Mouse (Mus musculus): Measurements from ENCODE around the gene Smcr8.
"Not testable (repeated sequence)": the region's sequence is repeated elsewhere in the genome, so short reads cannot be mapped to it uniquely, and the experiment has no call there.

The Smcr8 gene

GRCm38 (mm10) chr11:60784179-60784922 is 7.0 kb downstream of the Smcr8 start:
- no peak for DNase-seq (ENCODE audit: low read depth, low spot score)

- no peak for DNase-seq (ENCODE audit: low read depth, low spot score)
Measured at GRCm38 (mm10) chr11:60787595-60787994, 10.3 kb downstream of the Smcr8 start.

DNA sequence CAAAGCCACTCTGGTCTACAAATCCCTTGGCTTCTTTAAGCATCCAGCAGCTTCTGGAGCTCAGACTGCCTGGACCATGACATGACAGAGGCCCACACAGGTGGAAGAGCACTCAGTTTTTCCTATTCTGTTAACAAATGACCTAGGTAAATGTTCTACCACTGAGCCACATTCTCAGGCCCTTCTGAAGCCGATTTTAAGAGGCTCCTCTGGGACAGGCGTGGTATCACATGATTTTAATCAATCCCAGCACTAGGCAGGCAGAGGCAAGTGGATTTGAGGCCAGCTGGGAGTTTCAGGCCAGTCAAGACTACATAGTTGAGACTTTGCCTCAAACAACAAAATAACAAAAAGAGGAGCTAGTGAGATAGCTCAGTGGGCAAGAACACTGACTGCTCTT is 13.1 kb downstream of the Smcr8 start:
- DNase-seq (ENCODE audit: low read depth, low spot score), result no peak

DNA sequence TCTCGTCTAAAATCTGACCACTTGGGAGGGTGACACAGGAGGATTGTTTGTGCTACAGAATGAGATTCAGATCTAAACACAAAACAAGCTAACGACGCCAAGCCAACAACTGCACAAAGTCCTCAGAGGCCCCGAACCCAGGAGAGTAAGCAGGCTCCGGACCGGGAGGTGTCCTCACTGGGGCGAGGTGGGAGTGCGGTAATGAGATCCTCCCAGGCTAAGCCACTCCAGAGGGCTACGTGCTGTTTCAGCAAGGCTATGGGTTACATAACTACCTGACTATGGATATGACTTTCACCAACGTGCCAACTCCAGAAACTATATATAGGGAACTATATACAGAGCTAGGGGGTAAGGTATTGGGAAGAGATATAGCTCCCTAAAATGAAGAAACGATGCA is 19.0 kb downstream of the Smcr8 start:
- DNase-seq (ENCODE audit: low read depth, low spot score), result no peak

GRCm38 (mm10) chr11:60799977-60800376 is 22.7 kb downstream of the Smcr8 start:
- DNase-seq (ENCODE audit: low read depth, low spot score), result no peak

GRCm38 (mm10) chr11:60800892-60801291 is 23.6 kb downstream of the Smcr8 start:
- no peak for DNase-seq (ENCODE audit: low read depth, low spot score)

DNA sequence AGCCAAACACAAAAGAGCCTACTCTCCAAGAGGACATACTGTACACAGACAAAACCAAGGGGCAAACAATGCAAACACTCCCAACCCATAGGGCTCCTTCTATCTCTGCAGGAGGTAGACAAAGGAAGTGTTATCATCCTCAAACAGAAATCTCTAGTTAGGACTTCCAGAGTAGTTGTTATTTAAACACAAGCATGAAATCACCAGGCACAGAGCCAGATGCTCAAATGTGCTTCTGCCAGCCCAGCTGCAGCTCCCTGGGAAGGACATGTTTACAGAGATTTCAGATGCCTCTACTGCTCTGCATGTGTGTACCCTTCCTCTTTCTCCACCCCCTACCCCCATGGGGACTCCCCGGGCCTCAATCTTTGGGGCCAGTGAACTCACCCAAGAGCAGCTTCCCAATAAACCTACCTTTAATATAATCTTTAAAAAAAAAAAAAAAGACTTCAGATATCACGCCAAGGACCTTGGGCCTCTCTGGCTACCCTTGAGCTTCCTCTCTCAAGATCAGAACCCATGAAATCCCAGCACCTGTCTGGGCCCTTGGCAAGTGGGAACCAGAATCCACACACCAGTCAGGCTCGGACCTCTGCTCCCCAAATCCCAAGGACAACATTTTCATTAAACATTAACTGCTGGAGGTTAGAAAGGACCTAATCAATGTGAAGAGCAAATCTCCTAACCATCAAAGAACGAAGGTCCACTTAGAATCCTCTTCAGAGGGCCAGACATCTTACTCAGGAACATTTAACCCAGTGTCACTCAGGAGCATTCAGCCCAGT is 31.2 kb downstream of the Smcr8 start:
- DNase-seq (ENCODE audit: low read depth, low spot score), result no peak

- DNase-seq (ENCODE audit: low read depth, low spot score), result no peak
Measured at GRCm38 (mm10) chr11:60809546-60809945, 32.2 kb downstream of the Smcr8 start.

GRCm38 (mm10) chr11:60810046-60810965 is 33.0 kb downstream of the Smcr8 start:
- no peak for DNase-seq (ENCODE audit: low read depth, low spot score)

DNA sequence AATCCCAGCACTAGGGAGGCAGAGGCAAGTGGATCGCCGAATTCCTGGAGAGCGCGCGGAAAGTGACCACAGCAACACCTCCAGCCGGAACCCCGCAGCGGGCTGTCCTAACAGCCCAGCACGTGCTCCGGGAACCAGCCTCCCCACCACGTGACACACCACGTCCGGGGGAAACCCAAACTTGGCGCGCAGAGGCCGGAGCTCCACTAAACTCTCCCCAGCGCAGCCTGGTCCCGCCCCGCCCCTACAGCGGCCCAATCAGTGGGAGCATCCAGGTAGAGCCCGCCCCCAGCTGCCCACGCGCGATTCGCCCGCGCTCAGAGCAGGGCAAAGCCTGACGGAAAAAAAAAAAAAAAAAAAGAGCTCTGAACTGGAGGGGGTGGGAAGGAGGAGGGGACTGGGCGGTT is 33.7 kb downstream of the Smcr8 start:
- DNase-seq (ENCODE audit: low read depth, low spot score), result peak; percentile 99

DNA sequence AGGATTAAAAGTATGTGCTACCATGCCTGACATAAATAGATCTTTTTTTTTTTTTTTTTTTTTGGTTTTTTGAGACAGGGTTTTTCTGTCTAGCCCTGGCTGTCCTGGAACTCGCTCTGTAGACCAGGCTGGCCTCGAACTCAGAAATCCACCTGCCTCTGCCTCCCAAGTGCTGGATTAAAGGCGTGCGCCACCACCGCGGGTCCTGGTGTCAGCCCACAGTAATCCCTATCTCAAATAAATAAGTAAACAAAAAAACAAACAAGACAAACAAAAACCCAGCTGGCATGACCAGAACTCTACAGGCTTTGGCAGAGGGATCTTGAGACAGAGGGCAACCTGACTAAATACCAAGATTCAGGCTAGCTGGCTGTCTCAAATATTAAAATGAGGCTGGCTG is 34.3 kb downstream of the Smcr8 start, which contains the start of gene Shmt1:
Gene Shmt1, minus strand, starts transcription at position 101 of the 400 bp plus-strand sequence.
- DNase-seq (ENCODE audit: low read depth, low spot score), result not testable (repeated sequence)

DNA sequence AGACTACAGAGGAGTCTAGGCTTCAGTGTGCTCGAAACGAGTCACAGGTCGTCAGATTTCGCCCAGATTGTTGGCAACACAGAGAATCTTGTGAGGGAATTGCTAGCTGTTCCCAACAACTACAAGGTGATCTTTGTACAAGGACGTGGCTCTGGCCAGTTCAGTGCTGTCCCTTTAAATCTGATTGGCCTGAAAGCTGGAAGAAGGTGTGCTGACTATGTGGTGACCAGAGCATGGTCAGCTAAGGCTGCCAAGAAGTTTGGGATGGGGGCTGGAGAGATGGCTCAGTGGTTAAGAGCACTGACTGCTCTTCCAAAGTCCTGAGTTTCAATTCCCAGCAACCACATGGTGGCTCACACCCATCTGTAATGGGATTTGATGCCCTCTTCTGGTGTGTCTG is 39.1 kb downstream of the Smcr8 start:
- DNase-seq (ENCODE audit: low read depth, low spot score), result no peak

DNA sequence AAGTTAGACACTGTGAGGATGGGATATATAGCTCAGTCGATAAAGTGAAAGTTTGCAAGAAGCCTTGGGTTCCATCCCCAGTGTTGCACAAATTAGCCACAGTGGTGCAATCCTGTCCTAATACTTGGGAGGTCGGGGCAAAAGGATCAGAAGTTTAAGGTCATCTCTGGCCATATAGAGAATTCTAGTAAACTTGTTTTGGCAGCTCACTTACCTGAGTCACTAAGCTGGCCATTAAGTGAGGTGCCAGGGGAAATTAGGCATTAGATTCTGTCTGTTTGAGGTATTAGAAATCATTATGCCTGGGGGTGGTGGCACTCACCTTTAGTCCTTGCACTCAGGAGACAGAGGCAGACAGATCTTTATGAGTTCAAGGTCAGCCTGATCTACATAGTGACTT is 46.4 kb downstream of the Smcr8 start:
- DNase-seq (ENCODE audit: low read depth, low spot score), result no peak

DNA sequence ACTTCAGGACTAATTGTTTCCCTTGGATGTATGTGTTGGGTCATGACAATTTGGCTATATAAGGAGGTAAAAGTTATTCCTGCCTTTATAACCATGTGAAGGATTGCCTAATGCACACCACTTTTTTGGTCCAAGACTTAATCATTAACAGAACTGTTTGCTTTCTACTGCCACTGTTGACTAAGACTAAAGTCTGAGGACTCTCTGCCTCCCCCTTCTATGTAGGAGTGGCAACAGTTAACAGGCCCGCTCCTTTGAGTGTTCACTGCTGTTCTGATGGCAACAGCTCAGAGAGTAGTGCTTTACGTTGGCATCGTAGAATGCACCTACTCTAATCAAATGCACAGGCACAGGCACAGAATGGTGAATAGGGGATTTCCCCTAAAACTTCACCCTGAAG is 47.9 kb downstream of the Smcr8 start:
- DNase-seq (ENCODE audit: low read depth, low spot score), result no peak

DNA sequence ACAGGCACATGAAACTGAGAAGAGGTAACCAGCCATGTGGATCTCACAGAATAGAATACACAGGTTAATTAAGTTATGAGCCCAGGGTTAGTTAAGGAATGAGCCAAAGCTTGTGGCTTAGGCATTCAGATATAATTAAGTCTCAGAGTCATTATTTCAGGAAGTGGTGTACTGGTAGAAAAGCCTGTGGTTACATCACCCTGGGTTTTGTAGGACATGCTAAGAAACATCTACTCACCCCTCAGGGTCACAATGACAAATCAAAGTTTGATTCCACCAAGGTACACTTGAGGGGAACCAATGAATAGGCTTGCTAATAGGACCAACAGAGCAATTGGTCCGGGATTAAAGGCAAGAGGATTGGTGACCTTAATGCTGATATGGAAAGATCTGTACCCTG is 49.4 kb downstream of the Smcr8 start:
- no peak for DNase-seq (ENCODE audit: low read depth, low spot score)

- no peak for DNase-seq (ENCODE audit: low read depth, low spot score)
Measured at GRCm38 (mm10) chr11:60827241-60827945, 50.1 kb downstream of the Smcr8 start.

- DNase-seq (ENCODE audit: low read depth, low spot score), result no peak
Measured at GRCm38 (mm10) chr11:60828903-60829302, 51.6 kb downstream of the Smcr8 start.

GRCm38 (mm10) chr11:60830433-60831052 is 53.2 kb downstream of the Smcr8 start, which contains the start of gene Dhrs7b:
TSS of gene Dhrs7b (plus strand) at chr11:60830631.
- DNase-seq (ENCODE audit: low read depth, low spot score), result peak; percentile 96

DNA sequence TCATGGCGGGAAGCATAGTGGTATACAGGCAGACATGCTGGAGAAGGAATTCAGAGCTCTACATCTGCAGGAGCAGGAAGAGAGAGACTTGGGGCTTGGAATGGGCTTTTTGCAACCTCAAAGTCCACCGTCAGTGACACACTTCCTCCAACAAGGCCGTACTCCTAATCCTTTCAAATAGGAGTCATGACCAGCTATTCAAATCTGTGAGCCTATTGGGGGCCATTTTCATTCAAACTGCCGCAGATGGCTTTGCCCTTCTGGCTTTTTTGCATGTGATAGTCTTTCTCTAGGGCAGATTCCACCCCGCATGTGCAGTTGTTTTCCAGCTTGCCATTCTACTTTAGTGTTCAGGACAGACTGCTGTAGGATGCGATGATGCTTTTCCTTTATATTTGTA is 59.6 kb downstream of the Smcr8 start:
- DNase-seq (ENCODE audit: low read depth, low spot score), result no peak

Measured in WW6 (cell line).